Mouse (Mus musculus) testis, adult 10 weeks (tissue): ENCODE data around the gene Igsf8. TPM values are rescaled to one million over a fixed set of nuclear protein-coding genes. Genes with fewer than 3 reads are reported as not detected.

Experiments used
- polyA plus RNA-seq: library from polyadenylated mRNA; stranded (reverse); fragments of 350-450 nt; fragmentation: Illumina TruSeq; extraction: RNeasy Lipid Tissue Mini Kit (QIAGEN cat#74804); gene quantifications from one replicate; pipeline ENCODE4 v1.2.3, GENCODE M21; 2014; ENCODE audit warnings: low read depth, low replicate concordance

Igsf8 gene
- polyA plus RNA-seq = 0.74 TPM

GRCm38 (mm10) chr1:172261477-172262078, at the start of gene Igsf8:
Gene Igsf8 (plus strand): TSS chr1:172261641.

GRCm38 (mm10) chr1:172219451-172220406, 41.7 kb upstream of the Igsf8 start, which contains the start of gene Casq1:
Gene Casq1 (minus strand): TSS chr1:172219868.

GRCm38 (mm10) chr1:172258314-172258713, 3.1 kb upstream of the Igsf8 start, which contains the start of gene Atp1a4:
Gene Atp1a4 (minus strand): TSS chr1:172258414.

GRCm38 (mm10) chr1:172297611-172298537, 36.4 kb downstream of the Igsf8 start, which contains the start of gene Atp1a2:
Gene Atp1a2 (minus strand): TSS chr1:172298064.

DNA sequence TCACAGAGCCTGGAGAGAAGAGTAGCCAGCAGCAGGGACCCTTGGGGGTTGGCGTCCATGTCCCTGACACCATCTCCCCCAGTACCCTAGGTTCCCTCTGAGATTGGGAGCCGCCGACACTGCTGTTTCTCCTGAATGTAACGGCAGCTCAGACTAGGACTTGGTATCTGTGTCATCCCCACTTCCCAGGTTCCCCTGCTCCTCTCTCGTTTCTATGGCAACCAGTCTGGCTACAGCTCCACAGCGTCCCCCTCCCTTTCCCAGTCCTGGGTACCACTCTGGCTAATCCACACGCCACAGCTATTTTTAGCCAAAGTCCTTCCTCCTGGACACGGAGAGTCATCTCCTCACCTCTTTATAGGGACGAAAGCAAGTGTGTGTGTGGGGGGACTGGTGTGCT, 67.7 kb downstream of the Igsf8 start, which contains the start of gene Kcnj9:
Gene Kcnj9, minus strand, starts transcription at position 188 of the 400 bp plus-strand sequence.

DNA sequence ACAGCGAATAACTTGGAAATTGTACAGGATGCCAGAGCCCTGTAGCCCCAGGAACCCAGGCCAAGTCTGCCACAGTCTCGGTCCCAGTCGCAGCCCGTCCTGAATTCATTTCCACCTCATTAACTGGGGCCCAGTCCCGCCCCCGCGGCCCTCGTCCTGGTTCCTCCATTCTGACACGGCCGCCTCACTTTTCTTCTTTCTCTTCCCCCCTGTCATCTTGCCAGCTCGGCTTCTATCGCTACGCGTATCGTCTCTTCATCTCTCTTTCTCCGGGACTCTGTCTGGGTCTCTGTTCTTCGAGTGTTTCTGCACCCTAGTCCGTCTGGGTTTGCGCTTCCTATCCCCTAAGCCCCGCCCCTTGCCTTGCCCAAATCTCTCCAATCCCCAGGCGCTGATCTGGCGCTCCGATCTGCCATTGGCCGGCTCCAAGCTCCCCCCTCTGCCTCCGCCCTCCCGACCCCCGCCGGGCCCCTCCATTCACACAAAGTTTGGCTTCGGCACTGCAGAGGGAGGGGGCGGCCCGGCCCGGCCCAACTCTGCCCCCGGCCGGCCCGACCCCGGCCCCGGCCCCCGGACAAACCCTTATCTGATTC, 79.4 kb downstream of the Igsf8 start, which contains the start of gene Kcnj10:
Gene Kcnj10, plus strand, starts transcription at position 482 of the 593 bp plus-strand sequence.

Other genes starting within 250 kb of the Igsf8 start
- 0.35 TPM for gene Vangl2, start 233.2 kb upstream of the Igsf8 start, polyA plus RNA-seq
- gene Nhlh1, start 204.1 kb upstream of the Igsf8 start, polyA plus RNA-seq = not detected
- 78.8 TPM for gene Copa, start 179.1 kb upstream of the Igsf8 start, polyA plus RNA-seq
- 17.9 TPM for gene Ncstn, start 178.8 kb upstream of the Igsf8 start, polyA plus RNA-seq
- gene Pex19, start 134.9 kb upstream of the Igsf8 start, polyA plus RNA-seq = 19.4 TPM
- gene Dcaf8, start 113.6 kb upstream of the Igsf8 start, polyA plus RNA-seq = 73.1 TPM
- 19.4 TPM for gene Pea15a, start 54.8 kb upstream of the Igsf8 start, polyA plus RNA-seq
- gene Casq1, start 41.8 kb upstream of the Igsf8 start, polyA plus RNA-seq = 4.4 TPM
- gene Atp1a4, start 3.2 kb upstream of the Igsf8 start, polyA plus RNA-seq = 286 TPM
- gene Atp1a2, start 36.4 kb downstream of the Igsf8 start, polyA plus RNA-seq = 9.5 TPM
- gene Kcnj9, start 67.7 kb downstream of the Igsf8 start, polyA plus RNA-seq = 8.4 TPM
- 0.10 TPM for gene Kcnj10, start 79.6 kb downstream of the Igsf8 start, polyA plus RNA-seq
- 6.7 TPM for gene Pigm, start 114.9 kb downstream of the Igsf8 start, polyA plus RNA-seq
- 5.3 TPM for gene Slamf9, start 213.7 kb downstream of the Igsf8 start, polyA plus RNA-seq
- gene Igsf9, start 220.1 kb downstream of the Igsf8 start, polyA plus RNA-seq = 1.2 TPM
- 1.6 TPM for gene Tagln2, start 238.4 kb downstream of the Igsf8 start, polyA plus RNA-seq